Mouse (Mus musculus): Measurements from ENCODE around the gene Pigl.

GRCm38 (mm10) chr11:62518991-62519390, 60.7 kb downstream of the Pigl start:
- no peak for TF ChIP-seq E2F4 (IDR thresholded peaks at IDR 0.05; ENCODE audit: insufficient read depth)
- TF ChIP-seq TCF12 (IDR thresholded peaks at IDR 0.05; ENCODE audit: insufficient read depth, poor library complexity, severe bottlenecking) = no peak
- TF ChIP-seq MYOG (IDR thresholded peaks at IDR 0.05; ENCODE audit: control insufficient read depth in 1 of 3, insufficient read depth in 1 of 3, insufficient read length in 2 of 3, low read depth in 2 of 3) = no peak
- TF ChIP-seq CEBPB (IDR thresholded peaks at IDR 0.05; ENCODE audit: insufficient read depth, poor library complexity, severe bottlenecking) = no peak
- no peak for TF ChIP-seq MAX (IDR thresholded peaks at IDR 0.05; ENCODE audit: low read depth)
- TF ChIP-seq USF1 (IDR thresholded peaks at IDR 0.05; ENCODE audit: low read depth) = no peak
- TF ChIP-seq MYOD1 (IDR thresholded peaks at IDR 0.05; ENCODE audit: control insufficient read depth in 1 of 3, insufficient read length in 2 of 3, low read depth in 2 of 3) = peak in 1 of 3 experiments; percentile 13
- TF ChIP-seq TCF3 (IDR thresholded peaks at IDR 0.05; ENCODE audit: insufficient read length, low read depth) = no peak
- TF ChIP-seq POLR2A (IDR thresholded peaks at IDR 0.05; ENCODE audit: insufficient read length, low read depth) = no peak

Data from myocyte (in vitro differentiated cells).